Mouse (Mus musculus) adrenal gland, postnatal 36 days (tissue): ENCODE measurements at regions not wholly inside any gene's neighbourhood (a gene's known extent, or its start where the extent isn't known, plus 50 kb on each side); places are given as distances from the start of the nearest gene placed in this dataset.

Experiments used
- DNase-seq, 2 experiments: peaks; one replicate each; pipeline ENCODE4 v3.0.0; 2021; ENCODE audit warnings: mixed read lengths in 1 of 2

DNA sequence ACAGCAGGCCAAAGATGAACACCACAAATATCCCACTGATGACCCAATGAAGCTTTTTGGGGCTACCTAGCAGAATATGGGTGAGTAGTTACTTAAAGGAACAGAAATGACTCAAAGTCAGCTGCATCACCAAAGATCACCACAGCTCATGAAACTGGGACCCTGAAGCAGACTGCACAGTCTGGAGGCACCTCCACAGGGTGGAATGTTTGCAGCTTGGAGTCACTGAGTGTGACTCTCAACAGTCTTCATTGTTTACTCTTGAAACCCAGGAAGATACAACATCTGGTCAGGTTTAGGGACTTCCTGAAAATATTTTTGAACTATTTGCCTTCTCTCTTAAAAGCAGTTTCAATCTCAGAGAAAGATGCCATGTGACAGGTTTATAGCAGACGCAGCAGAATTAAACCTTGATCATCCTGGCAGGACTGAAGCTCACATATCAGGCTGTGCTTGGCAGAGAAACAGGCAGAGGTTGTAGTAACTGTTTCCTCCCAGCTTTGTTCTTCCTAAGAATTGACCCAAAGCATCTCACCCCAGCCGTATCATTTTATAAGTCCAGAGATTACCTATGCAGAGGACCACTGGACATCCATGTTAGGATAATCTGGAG, 944.1 kb upstream of the Adgrl4 start:
- no peak for DNase-seq

DNA sequence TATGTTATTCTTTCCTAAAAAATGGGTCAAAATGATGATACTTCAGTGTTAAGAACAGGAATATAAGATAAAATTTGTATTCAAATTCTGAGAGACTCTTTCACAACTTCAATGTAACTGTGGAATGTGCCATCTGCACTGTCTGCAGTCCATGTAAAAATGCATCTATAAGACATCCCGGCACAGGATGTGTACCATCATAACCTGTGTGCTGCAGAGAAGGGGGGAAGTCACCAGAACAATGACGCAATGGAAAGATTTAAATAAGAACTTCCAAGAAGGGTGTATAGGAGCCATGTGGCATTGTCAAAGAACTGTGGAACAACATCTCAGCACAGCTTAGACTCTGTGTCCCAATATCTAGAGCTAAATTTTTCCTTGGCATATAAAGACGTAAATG, 906.7 kb upstream of the Adgrl4 start:
- no peak for DNase-seq

DNA sequence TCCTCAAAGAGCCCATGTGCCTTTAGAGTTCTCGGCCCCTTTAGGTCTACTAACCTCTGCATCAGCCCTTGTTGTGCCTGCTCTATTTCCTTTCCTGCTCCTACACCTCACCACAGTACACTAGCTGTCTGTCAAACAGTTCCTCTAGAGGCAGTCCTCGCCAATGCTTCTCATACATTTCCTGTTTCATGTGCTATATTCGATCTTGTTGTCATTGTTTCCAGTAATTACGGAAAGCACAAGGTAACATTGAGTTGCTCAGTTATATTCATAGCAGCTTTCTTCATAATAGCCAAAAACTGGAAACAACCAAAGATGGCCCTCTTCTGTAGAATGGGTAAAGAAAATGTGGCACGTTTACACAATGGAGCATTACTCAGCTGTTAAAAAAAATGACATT, 894.6 kb upstream of the Adgrl4 start:
- no peak for DNase-seq

DNA sequence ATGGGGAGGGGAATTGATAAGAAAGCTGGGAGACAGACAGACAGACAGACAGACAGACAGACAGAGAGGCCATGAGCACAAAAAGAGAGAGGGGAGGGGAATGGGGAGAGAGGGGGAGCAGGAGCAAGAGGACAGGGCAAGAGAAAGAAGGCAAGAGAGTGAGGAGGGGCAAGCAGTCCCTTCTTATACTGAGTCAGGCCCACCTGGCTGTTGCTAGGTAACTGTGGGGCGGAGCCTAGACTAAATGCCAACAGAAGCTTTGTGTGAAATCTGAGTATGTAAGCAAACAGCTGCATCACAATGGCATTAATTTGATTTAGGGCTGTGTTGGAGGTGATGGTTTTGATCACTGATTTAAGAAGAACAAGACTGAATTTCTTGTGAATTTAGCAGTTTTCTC, 849.2 kb upstream of the Adgrl4 start:
- no peak for DNase-seq

DNA sequence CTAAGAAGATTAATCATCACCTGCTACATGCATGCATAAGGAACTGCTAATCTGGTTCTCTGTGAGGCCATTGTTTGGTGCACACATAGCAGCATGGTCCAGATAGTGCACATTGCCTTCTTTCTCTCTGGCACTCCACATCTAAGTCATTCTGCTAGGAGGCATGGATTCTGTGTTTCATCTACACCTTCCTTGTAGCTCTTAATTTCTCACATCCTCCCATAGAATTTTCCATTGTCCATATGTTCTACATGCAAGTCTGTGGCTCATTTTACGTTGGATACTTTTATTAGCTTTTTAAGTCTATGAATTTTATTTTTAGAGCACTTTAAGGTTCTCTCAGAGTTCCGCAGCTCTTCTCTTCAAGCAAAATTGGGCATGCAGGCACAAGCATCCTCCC, 846.7 kb upstream of the Adgrl4 start:
- no peak for DNase-seq

DNA sequence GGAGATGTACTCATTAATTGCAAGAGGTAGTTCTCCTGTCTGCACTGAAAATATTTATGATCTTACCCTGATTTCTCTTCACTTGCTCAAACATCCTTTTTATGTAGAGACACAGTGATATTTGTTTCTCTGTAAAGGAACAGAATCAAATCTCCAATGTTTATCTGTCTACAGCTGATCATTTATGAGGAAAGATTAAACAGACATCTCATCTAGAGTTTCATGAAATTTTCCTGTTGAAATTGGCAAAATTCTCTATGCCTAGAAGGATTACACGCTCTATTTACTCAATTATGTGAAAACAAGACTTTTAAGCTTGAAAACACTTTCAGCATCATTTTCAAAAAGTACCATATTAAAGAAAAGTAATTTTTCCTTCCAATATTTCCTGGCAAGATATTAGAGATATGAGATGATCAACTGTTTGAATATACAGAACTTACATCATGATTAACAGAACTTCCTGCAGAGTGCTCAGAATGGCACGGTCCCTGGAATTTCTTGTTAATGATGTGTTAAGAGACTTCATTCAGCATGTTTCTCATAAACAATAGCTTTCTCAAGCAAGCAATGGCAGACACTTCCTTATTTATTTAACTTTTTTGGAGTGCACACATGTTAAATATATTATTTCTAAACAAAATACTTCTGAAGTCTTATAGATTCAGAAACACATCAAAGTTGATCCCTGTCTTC, 834.1 kb upstream of the Adgrl4 start:
- no peak for DNase-seq

DNA sequence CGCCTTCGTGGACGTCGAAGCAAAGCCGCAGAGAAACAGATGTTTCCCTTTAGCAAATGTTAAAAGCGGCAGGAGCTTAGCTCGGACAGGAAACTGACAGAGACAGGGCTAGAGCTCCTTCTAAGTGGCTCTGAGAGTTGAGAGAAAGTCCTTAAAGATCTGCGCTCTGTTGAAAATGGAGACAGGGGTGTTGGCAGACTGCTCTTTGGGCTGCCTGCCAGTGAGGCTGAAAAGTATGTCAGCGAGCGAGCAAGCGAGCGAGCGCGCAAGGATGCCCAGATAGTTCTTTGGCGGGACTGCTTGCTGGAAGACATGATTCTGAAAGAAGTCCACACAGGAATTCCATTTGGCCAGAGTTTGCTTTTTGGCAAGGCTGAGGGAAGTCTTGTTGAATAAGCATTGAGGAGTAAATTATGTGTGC, 827.0 kb upstream of the Adgrl4 start:
- peak in 1 of 2 experiments; percentile 26 for DNase-seq

DNA sequence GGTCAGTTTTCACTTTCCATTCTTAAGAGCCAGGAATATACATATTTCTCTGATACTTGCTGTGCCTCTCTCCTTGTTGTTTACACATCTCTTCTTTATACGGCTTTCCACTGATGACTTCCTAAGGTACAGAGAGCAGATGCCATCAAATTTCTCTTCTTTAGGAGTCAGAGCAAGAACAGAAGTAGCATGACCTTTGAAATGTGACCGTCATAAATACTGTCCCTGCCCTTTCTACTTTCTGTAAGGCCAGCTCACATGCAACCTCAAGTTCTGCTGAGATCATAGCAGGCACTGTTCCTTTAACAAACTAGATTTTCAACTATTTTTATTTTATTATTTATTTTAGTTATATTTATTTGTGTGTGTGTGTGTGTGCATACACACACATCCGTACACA, 800.1 kb upstream of the Adgrl4 start:
- DNase-seq, result no peak

DNA sequence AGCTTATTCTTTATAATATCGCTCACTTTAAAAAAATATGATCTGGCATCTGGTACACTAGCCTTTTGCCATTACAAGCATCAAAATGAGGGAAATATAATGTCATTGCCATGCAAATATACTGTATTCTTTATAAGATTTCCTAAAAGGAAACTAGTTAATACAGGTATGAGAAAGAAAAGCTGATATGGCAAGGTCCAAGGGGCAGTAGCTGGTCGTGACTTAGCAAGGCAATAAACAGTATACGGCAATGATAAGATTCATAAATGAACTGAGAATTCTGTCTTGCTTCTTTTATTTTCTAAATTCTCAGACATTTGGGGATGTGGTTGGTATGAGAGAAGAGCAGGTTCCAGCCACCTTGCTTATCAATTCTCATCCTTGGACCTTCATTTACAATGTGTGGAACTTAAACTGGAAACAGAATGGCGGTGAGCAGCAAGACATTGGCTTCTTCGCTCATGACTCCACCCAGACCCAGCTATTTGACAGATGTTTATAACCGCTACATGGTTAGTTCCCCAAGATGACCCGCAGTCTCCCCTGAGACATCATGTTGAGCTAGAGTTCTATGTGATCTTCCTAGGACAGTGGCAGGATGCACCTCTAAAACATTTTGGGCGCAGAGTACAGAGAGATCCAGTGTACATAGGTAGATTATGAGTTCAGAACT, 797.5 kb upstream of the Adgrl4 start:
- DNase-seq, result no peak

DNA sequence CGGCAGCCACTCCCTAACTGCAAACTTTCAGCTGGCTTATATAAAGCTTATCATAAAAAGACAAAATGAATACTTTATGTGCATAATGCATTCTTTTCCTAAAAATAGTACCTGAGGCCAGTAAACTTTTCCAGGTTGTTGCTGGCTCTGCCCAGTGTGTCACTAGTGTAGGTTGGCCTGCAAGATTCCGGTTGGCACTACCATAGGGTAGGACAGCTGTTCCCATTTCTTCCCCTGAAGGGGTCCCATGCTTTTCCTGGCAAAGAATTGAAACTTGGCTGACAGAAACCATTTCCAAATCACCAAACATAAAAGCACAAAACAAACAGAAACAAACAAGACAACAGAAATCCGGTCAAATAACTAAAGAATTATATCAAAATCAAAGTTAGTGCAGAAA, 789.6 kb upstream of the Adgrl4 start:
- no peak for DNase-seq

DNA sequence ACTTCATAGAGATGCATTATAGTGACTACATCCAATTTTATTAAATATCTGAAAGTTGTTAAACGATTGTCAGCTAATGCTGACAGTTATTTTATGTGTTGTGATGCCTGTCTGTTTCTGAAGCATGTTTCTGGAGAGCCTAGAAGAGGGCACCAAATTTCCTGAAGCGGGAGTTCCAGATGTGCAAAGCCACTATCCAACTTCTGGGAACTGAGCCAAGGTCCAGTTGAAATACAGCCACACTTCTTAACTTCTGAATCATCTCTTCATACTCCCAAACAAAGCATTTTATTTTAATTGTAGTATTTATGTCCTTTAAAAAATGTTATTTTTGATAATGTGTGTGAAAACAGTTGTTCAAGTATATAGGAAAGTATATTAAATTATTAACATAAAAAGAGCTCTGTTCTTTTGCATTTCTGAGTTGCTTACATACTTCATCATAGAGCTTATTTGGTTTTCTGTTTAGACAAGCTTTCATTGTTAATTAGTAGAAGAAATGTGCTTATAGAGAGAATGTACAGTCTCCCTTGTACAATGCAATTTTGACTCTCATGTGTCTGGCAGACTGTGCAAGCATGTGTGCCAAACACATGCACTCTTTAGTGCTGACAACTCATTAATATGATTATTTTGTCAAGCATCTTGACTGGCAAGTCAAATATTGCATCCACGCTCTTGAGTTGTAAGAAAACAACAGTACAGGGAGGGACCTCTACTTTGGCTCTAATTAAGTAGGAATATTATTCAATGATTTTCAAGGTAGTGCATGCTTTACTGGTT, 787.7 kb upstream of the Adgrl4 start:
- DNase-seq, result peak in 1 of 2 experiments; percentile 3

DNA sequence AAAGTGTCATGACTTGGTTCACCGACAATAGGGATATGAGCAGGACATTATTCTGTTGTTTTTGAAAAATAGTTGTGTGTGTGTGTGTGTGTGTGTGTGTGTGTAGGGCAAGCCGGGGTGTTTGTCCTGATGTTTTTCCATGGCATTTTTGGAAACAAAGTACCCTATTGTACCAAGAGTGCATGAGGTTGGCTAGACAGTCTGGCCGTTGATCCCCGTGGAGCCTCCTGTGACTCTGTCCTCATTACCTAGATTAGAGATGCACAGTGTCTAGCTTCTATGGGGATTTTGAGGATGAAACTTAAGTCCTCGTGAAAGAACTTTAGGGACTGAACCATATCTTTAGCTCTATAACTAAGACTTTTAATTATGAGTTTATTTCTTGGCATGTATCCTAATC, 741.9 kb upstream of the Adgrl4 start:
- no peak for DNase-seq

DNA sequence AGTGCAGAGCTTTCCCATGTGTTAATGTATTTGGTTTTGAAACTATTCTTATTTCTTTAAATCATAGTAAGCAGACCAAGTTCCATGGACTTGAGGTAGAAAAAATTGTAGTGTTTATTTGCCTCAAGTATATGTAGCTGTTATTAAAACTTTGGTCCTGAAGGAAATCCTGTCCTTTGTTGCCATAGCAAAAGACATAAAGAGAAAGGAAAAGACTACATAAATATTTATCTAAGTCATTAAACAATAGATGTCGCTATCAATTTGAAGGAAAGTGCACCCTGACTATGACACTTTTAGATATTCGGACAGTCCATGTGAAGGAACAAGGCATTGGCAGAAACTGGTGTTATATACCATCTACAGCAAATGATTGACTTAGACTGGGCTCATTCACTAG, 737.7 kb upstream of the Adgrl4 start:
- no peak for DNase-seq
